Mouse (Mus musculus) CH12.LX (cell line): ENCODE measurements around the gene Gcdh. TPM values are rescaled to one million over a fixed set of nuclear protein-coding genes. Genes with fewer than 3 reads are reported as not detected.

Experiments
- DNase-seq: peaks from one replicate; pipeline ENCODE4 v3.0.0-alpha.2; 2013; ENCODE audit errors: extremely low read depth
- H3K27ac ChIP-seq: 2 replicates; pipeline ENCODE4 v1.5.1; 2012; ENCODE audit warnings: low read depth, mild to moderate bottlenecking, control low read depth, moderate library complexity; ENCODE audit not compliant: insufficient read depth
- H3K27me3 ChIP-seq: replicated peaks from 2 replicates; pipeline ENCODE3; 2012; ENCODE audit warnings: inconsistent platforms
- H3K36me3 ChIP-seq, 2 experiments: replicated peaks in 1 of 2; 2 replicates each; pipeline versions ENCODE3 to v1.6.1; 2012; ENCODE audit warnings: inconsistent platforms in 1 of 2, low read length in 1 of 2, mild to moderate bottlenecking in 1 of 2, mixed read lengths in 1 of 2, moderate library complexity in 1 of 2; ENCODE audit not compliant: control insufficient read depth in 1 of 2, insufficient read depth in 1 of 2
- H3K4me1 ChIP-seq, 2 experiments: 2 replicates each; pipeline ENCODE4 v1.6.1; 2012; ENCODE audit warnings: inconsistent platforms in 1 of 2, moderate library complexity in 1 of 2; ENCODE audit not compliant: insufficient read depth in 2 of 2, control insufficient read depth in 1 of 2
- H3K4me2 ChIP-seq: 2 replicates; pipeline ENCODE4 v1.6.1; 2012; ENCODE audit warnings: low read depth, mild to moderate bottlenecking, control low read depth; ENCODE audit not compliant: poor library complexity, insufficient read depth, severe bottlenecking
- H3K4me3 ChIP-seq, 3 experiments: fragments of 150-350 bp in 1 of 3; sonication (generic) in 1 of 3; replicated peaks in 1 of 3; 2 replicates each; pipeline versions ENCODE3 to v1.5.1; 2011 to 2012; ENCODE audit warnings: low read depth in 2 of 3, low read length in 2 of 3, mild to moderate bottlenecking in 2 of 3, moderate library complexity in 2 of 3, control low read depth in 1 of 3, improper control_type of control experiment in 1 of 3, inconsistent platforms in 1 of 3, mixed read lengths in 1 of 3; ENCODE audit not compliant: poor library complexity in 1 of 3
- H3K79me2 ChIP-seq: replicated peaks from 2 replicates; pipeline ENCODE4 v1.6.1; 2012; ENCODE audit warnings: mild to moderate bottlenecking, moderate library complexity; ENCODE audit not compliant: control insufficient read depth, poor library complexity, insufficient read depth, severe bottlenecking; ENCODE audit errors: extremely low read depth
- H3K9ac ChIP-seq: 2 replicates; pipeline ENCODE4 v1.6.1; 2012; ENCODE audit warnings: low read depth, mild to moderate bottlenecking, control low read depth, moderate library complexity; ENCODE audit not compliant: insufficient read depth
- H3K9me3 ChIP-seq: replicated peaks from 2 replicates; pipeline ENCODE3; 2012; ENCODE audit warnings: low read length, inconsistent platforms, mixed read lengths
- BHLHE40 ChIP-seq: IDR thresholded peaks from 2 replicates; pipeline ENCODE4 v1.6.1; 2011; ENCODE audit warnings: mild to moderate bottlenecking, low read depth, low read length, improper control_type of control experiment
- CHD1 ChIP-seq: IDR thresholded peaks from 2 replicates; pipeline ENCODE4 v1.6.1; 2012; ENCODE audit warnings: low read depth, low read length, improper control_type of control experiment, inconsistent platforms
- CHD2 ChIP-seq: IDR thresholded peaks from 2 replicates; pipeline ENCODE4 v1.6.1; 2011; ENCODE audit warnings: low read length, improper control_type of control experiment
- CTCF ChIP-seq, 2 experiments: IDR thresholded peaks in 1 of 2; conservative IDR thresholded peaks in 1 of 2; 2 replicates each; pipeline ENCODE4 v1.5.1; 2011 to 2012; ENCODE audit warnings: low read depth in 2 of 2, low read length in 2 of 2, improper control_type of control experiment in 1 of 2, inconsistent platforms in 1 of 2, mild to moderate bottlenecking in 1 of 2, moderate library complexity in 1 of 2
- E2F4 ChIP-seq: IDR thresholded peaks from 2 replicates; pipeline ENCODE4 v1.6.1; 2011; ENCODE audit warnings: low read depth, low read length, improper control_type of control experiment; ENCODE audit not compliant: insufficient replicate concordance
- ELF1 ChIP-seq: IDR thresholded peaks from 2 replicates; pipeline ENCODE4 v1.6.1; 2014; ENCODE audit warnings: low read depth, mild to moderate bottlenecking, inconsistent platforms, low read length, improper control_type of control experiment
- EP300 ChIP-seq: IDR thresholded peaks from 2 replicates; pipeline ENCODE4 v1.6.1; 2011; ENCODE audit warnings: low read length, improper control_type of control experiment
- ETS1 ChIP-seq: conservative IDR thresholded peaks from 2 replicates; pipeline ENCODE4 v1.6.1; 2012; ENCODE audit warnings: low read depth, mild to moderate bottlenecking, inconsistent platforms, low read length, improper control_type of control experiment, moderate library complexity
- GABPA ChIP-seq: IDR thresholded peaks from 2 replicates; pipeline ENCODE4 v1.6.1; 2012; ENCODE audit warnings: low read depth, low read length, improper control_type of control experiment, inconsistent platforms; ENCODE audit not compliant: insufficient replicate concordance
- HCFC1 ChIP-seq: IDR thresholded peaks from 2 replicates; pipeline ENCODE4 v1.6.1; 2012; ENCODE audit warnings: low read depth, mild to moderate bottlenecking, inconsistent platforms, low read length, improper control_type of control experiment
- IRF4 ChIP-seq: IDR thresholded peaks from 2 replicates; pipeline ENCODE4 v1.6.1; 2014; ENCODE audit warnings: low read depth, mild to moderate bottlenecking, inconsistent platforms, low read length, improper control_type of control experiment
- JUN ChIP-seq: IDR thresholded peaks from 2 replicates; pipeline ENCODE4 v1.6.1; 2011; ENCODE audit warnings: low read depth, mild to moderate bottlenecking, low read length, improper control_type of control experiment, moderate library complexity; ENCODE audit not compliant: insufficient read depth
- JUND ChIP-seq: conservative IDR thresholded peaks from 2 replicates; pipeline ENCODE4 v1.6.1; 2011; ENCODE audit warnings: low read depth, low read length, improper control_type of control experiment
- MAX ChIP-seq: IDR thresholded peaks from 2 replicates; pipeline ENCODE4 v1.6.1; 2011; ENCODE audit warnings: low read length, improper control_type of control experiment
- MEF2A ChIP-seq: IDR thresholded peaks from 2 replicates; pipeline ENCODE4 v1.6.1; 2014; ENCODE audit warnings: low read depth, mild to moderate bottlenecking, inconsistent platforms, low read length, improper control_type of control experiment, borderline replicate concordance
- MXI1 ChIP-seq: IDR thresholded peaks from 2 replicates; pipeline ENCODE4 v1.6.1; 2011; ENCODE audit warnings: mild to moderate bottlenecking, low read depth, low read length, improper control_type of control experiment
- MYC ChIP-seq: IDR thresholded peaks from 2 replicates; pipeline ENCODE4 v1.6.1; 2011; ENCODE audit warnings: low read depth, mild to moderate bottlenecking, improper control_type of control experiment, low read length
- NELFE ChIP-seq: IDR thresholded peaks from 2 replicates; pipeline ENCODE4 v1.6.1; 2011; ENCODE audit warnings: low read depth, low read length, improper control_type of control experiment
- PAX5 ChIP-seq: IDR thresholded peaks from 2 replicates; pipeline ENCODE4 v1.6.1; 2012; ENCODE audit warnings: low read length, inconsistent platforms, mixed read lengths
- POLR2A ChIP-seq: IDR thresholded peaks from 2 replicates; pipeline ENCODE4 v1.6.1; 2011; ENCODE audit warnings: low read depth, mild to moderate bottlenecking, improper control_type of control experiment, low read length
- SIN3A ChIP-seq: IDR thresholded peaks from 2 replicates; pipeline ENCODE4 v1.6.1; 2012; ENCODE audit warnings: low read length, improper control_type of control experiment, inconsistent platforms
- SMC3 ChIP-seq: IDR thresholded peaks from 2 replicates; pipeline ENCODE4 v1.6.1; 2011; ENCODE audit warnings: low read depth, low read length, improper control_type of control experiment
- TCF12 ChIP-seq: IDR thresholded peaks from 2 replicates; pipeline ENCODE4 v1.6.1; 2014; ENCODE audit warnings: low read depth, mild to moderate bottlenecking, inconsistent platforms, low read length, improper control_type of control experiment
- UBTF ChIP-seq: IDR thresholded peaks from 2 replicates; pipeline ENCODE4 v1.6.1; 2012; ENCODE audit warnings: low read depth, mild to moderate bottlenecking, inconsistent platforms, low read length, improper control_type of control experiment, moderate library complexity
- USF1 ChIP-seq: IDR thresholded peaks from 2 replicates; pipeline ENCODE4 v1.6.1; 2014; ENCODE audit warnings: low read depth, mild to moderate bottlenecking, inconsistent platforms, low read length, improper control_type of control experiment
- USF2 ChIP-seq: conservative IDR thresholded peaks from 2 replicates; pipeline ENCODE4 v1.6.1; 2011; ENCODE audit warnings: low read depth, low read length, improper control_type of control experiment
- ZC3H11A ChIP-seq: IDR thresholded peaks from 2 replicates; pipeline ENCODE4 v1.6.1; 2012; ENCODE audit warnings: low read depth, mild to moderate bottlenecking, inconsistent platforms, low read length, improper control_type of control experiment
- ZKSCAN1 ChIP-seq: IDR thresholded peaks from 2 replicates; pipeline ENCODE4 v1.6.1; 2012; ENCODE audit warnings: low read depth, inconsistent platforms, low read length, improper control_type of control experiment, borderline replicate concordance
- dilution Hi-C: fragments of 300-500 bp; cut with MboI; formaldehyde crosslinking; loops from 2 replicates; pipeline ENCODE4 v1.14.3; 2020; ENCODE audit warnings: low sequenced_read_pairs; ENCODE audit not compliant: extremely low pct_unique_long_range_greater_than_20kb, extremely low pct_ligation_motif_present
- in situ Hi-C: fragments of 300-500 bp; cut with MboI; formaldehyde crosslinking; loops from 3 replicates; pipeline ENCODE4 v1.14.3; 2019; ENCODE audit warnings: low sequenced_read_pairs, low pct_ligation_motif_present, low pct_unique_long_range_greater_than_20kb, mixed read lengths
- polyA plus RNA-seq: library from polyadenylated mRNA; unstranded; fragments of >175 nt; gene quantifications from 2 replicates; pipeline ENCODE4 v1.2.1, GENCODE M21; 2012; ENCODE audit warnings: low read depth; ENCODE audit not compliant: insufficient read length
- total RNA-seq, 2 experiments: library from RNA; depleted of rRNA; stranded (reverse); fragments of 300-350 nt in 1 of 2; fragments of >200 nt in 1 of 2; gene quantifications; 2 replicates each; pipeline ENCODE4 v1.2.3; 2012 to 2014

The Gcdh gene
- total and polyA plus RNA-seq, 3 experiments: 13.7 to 26.2 (median 16.4) TPM

DNA sequence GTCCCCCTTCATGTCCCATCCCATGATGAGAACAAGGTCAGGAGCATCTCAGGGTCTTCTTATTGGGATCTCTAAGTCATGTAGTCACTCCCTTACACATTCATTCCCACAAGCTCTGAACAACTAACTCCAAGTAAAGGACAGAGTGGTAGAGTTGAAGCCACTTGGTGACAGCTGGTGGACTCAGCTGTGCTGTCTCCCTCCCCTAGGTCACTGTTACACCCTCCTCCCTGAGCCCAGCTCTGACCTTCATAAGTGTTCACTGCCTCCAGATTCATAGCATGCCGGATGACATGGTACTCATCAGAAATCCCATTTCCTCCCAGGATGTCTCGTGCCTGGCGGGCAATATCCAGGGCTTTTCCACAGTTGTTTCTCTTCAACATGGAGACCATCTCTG is 5.4 kb downstream of the Gcdh start:
- Histone ChIP-seq H3K79me2 (no peaks in the 10 kb centered on the region), H3K9ac (no peak overlapping the region), H3K27ac (no peak overlapping the region), H3K9me3 (no peaks in the 10 kb centered on the region), H3K27me3 (no peaks in the 10 kb centered on the region), H3K4me1 (peaks cover 7 to 14% of the 10 kb centered on the region in 2 experiments; a peak in 3 of 4 replicates), H3K36me3 (peaks cover 16 to 64% of the 10 kb centered on the region in 2 experiments), H3K4me2 (no peak overlapping the region), H3K4me3 (no peak overlapping the region)
- no peak for DNase-seq
- dilution Hi-C loops: no loop called here
- in situ Hi-C loops: loop anchor here (5.0 kb wide), 1 partner anchor 41 kb away; the partner anchor contains the start of gene Calr
- TF ChIP-seq E2F4 (no peak), SMC3 (no peak), NELFE (no peak), MAX (no peak), UBTF (no peak), SIN3A (no peak), MYC (no peak), ZC3H11A (no peak), BHLHE40 (no peak), MEF2A (no peak), ZKSCAN1 (no peak), JUN (no peak), MXI1 (no peak), HCFC1 (no peak), POLR2A (no peak), EP300 (no peak), USF2 (no peak), JUND (no peak), IRF4 (no peak)

DNA sequence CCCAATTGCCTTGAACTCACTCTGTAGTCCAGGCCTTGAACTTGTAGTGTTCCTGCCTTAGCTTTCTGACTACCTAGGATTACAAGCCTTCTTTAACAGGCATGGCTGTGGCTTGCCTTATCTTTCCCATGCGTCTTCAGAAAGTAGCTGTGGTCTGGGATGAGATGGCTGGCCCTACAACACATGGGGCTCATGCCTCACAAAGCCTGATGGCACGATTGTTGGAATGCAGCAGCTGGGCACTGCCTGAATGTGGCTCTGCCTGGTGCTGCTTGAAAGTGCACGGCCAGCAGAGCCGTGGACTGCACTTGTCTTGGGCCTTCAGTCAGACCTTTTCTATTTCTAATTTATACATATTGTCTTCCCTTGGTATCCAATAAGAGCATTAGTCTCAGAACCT is 9.0 kb downstream of the Gcdh start:
- dilution Hi-C loops: no loop called here
- H3K27me3 ChIP-seq: no peaks in the 10 kb centered on the region
- H3K27ac ChIP-seq: no peak overlapping the region
- no peak overlapping the region for H3K9ac ChIP-seq
- no peak overlapping the region for H3K4me3 ChIP-seq
- no peak for DNase-seq
- peaks cover 14 to 47% of the 10 kb centered on the region in 2 experiments for H3K36me3 ChIP-seq
- H3K9me3 ChIP-seq: no peaks in the 10 kb centered on the region
- H3K4me1 ChIP-seq: peaks cover 0 to 2% of the 10 kb centered on the region in 2 experiments; a peak in 1 of 4 replicates
- H3K79me2 ChIP-seq: no peaks in the 10 kb centered on the region
- in situ Hi-C loops: loop anchor here (5.0 kb wide), 1 partner anchor 37 kb away; the partner anchor contains the start of gene Calr
- TF ChIP-seq BHLHE40 (no peak), PAX5 (no peak), USF1 (no peak), USF2 (no peak), HCFC1 (no peak), GABPA (no peak), TCF12 (no peak), CHD1 (no peak), CHD2 (no peak), ETS1 (no peak), POLR2A (no peak), MAX (no peak), JUND (no peak), CTCF (conservative IDR thresholded peaks at IDR 0.05 in 1 of 2, IDR thresholded peaks at IDR 0.05 in 1 of 2; ENCODE audit: low read depth in 2 of 2, low read length in 2 of 2) (no peak), ELF1 (no peak), IRF4 (no peak)
- TF ChIP-seq, all 38 proteins: peak for 0
- no peak overlapping the region for H3K4me2 ChIP-seq
